Comparison of ENCODE assay signal across 10 mouse cellular contexts in the genomic region with DNA sequence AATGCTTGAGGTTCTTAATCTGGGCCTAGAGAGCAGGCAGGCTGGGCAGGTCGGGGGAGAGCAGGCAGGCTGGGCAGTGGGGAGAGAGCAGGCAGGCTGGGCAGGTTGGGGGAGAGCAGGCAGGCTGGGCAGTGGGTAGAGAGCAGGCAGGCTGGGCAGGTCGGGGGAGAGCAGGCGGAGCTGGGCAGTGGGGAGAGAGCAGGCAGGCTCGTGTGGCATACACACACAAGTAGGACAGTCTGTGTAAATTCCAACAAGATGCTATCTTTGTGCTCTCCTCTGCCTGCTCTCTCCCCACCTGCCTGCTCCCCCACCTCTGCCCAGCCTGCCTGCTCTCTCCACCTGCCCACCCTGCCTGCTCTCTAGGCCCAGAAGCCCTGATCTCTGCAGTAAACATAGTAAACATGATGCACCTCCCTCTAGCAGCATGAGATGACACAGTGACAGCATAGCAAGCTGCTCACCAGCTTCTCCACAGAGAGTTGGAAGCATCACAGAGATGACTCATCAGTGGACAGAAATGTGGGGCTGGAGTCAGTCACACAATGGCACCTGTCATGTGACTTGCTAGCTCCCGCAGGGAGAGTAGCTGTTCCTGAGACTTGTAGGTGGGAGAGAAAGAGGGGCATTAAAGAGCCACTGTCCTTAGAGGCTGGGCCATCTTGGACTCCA.
A peak's percentile ranks its signal among the peaks of the same experiment; 100 is the strongest.
DNase-seq lines count a peak whose midpoint lies in the region; ATAC-seq lines count a peak whose summit lies in the region.
"Had no signal": no experiment of that assay in that cellular context is flagged by ENCODE, and none has a peak within 500 bp of the region (broad histone marks: within the 10 kb centered on the region; RNA-seq: fewer than 3 reads in every experiment).

No protein-coding gene starts in this region.

- no peaks in the 10 kb centered on the region for H3K9me3 ChIP-seq in heart, embryonic 11.5 days (replicated peaks; ENCODE audit: control insufficient read depth, low read length)
- peaks cover 2% of the 10 kb centered on the region; the same call in 1 of the 2 replicates for H3K9me3 ChIP-seq in forebrain, embryonic 16.5 days (ENCODE audit: control insufficient read depth, low read length)
- H3K9me3 ChIP-seq: embryonic facial prominence, embryonic 15.5 days; neural tube, embryonic 13.5 days had no signal

- H3K27ac ChIP-seq in heart, embryonic 11.5 days (ENCODE audit: low read depth, low read length) = no peak overlapping the region
- no peak overlapping the region for H3K27ac ChIP-seq in forebrain, embryonic 16.5 days (ENCODE audit: low read length)
- H3K27ac ChIP-seq: embryonic facial prominence, embryonic 15.5 days; neural tube, embryonic 13.5 days had no signal

- H3K27me3 ChIP-seq in heart, embryonic 11.5 days (ENCODE audit: control insufficient read depth, insufficient read depth, low read length) = no peaks in the 10 kb centered on the region
- no peaks in the 10 kb centered on the region for H3K27me3 ChIP-seq in forebrain, embryonic 16.5 days (replicated peaks; ENCODE audit: control insufficient read depth, insufficient read depth, low read length)
- H3K27me3 ChIP-seq: embryonic facial prominence, embryonic 15.5 days had no signal

- DNase-seq in heart, postnatal 25 days (ENCODE audit: low spot score) = no peak
- peak; percentile 72 for DNase-seq in right cerebral cortex, adult 18-20 months
- DNase-seq in right cerebral cortex, postnatal 14 days = no peak
- DNase-seq in cerebellum, postnatal 14 days = peak; percentile 71 to 79
- DNase-seq in right cerebral cortex, postnatal 25 days = peak; percentile 30
- DNase-seq in ovary, adult 18-20 months (ENCODE audit: low spot score) = no peak

- WGBS in heart, embryonic 11.5 days (ENCODE audit: insufficient replicate concordance) = 43% methylated on average over 5 of the region's 5 CpGs
- WGBS in forebrain, embryonic 16.5 days = 54% methylated on average over 5 of the region's 5 CpGs

- ATAC-seq in heart, embryonic 11.5 days (replicated peaks; ENCODE audit: insufficient number of reproducible peaks, low FRiP score, low TSS enrichment) = 0 out of 2 replicates have a peak, but pooled peaks have one; percentile 26
- ATAC-seq in forebrain, embryonic 16.5 days = no peak

- no peaks in the 10 kb centered on the region for H3K36me3 ChIP-seq in heart, embryonic 11.5 days (ENCODE audit: control insufficient read depth, insufficient read depth, low read length)
- H3K36me3 ChIP-seq in forebrain, embryonic 16.5 days (ENCODE audit: control insufficient read depth, insufficient read depth) = no peaks in the 10 kb centered on the region
- H3K36me3 ChIP-seq: embryonic facial prominence, embryonic 15.5 days; neural tube, embryonic 13.5 days had no signal

- intact Hi-C loops in heart, postnatal 25 days (cut with DNase I) = no loop called here

- H3K4me2 ChIP-seq in heart, embryonic 11.5 days = no peak overlapping the region
- H3K4me2 ChIP-seq in forebrain, embryonic 16.5 days (ENCODE audit: low read length) = no peak overlapping the region
- H3K4me2 ChIP-seq: embryonic facial prominence, embryonic 15.5 days; neural tube, embryonic 13.5 days had no signal

- H3K4me3 ChIP-seq in heart, embryonic 11.5 days (ENCODE audit: low read depth, low read length) = no peak overlapping the region
- no peak overlapping the region for H3K4me3 ChIP-seq in forebrain, embryonic 16.5 days (replicated peaks; ENCODE audit: low read length)
- H3K4me3 ChIP-seq: embryonic facial prominence, embryonic 15.5 days; neural tube, embryonic 13.5 days had no signal

- peaks cover 10% of the 10 kb centered on the region for H3K4me1 ChIP-seq in heart, embryonic 11.5 days (ENCODE audit: control insufficient read depth, insufficient read depth, low read length)
- peaks cover 8% of the 10 kb centered on the region for H3K4me1 ChIP-seq in forebrain, embryonic 16.5 days (replicated peaks; ENCODE audit: control insufficient read depth, insufficient read depth, low read length)
- H3K4me1 ChIP-seq: embryonic facial prominence, embryonic 15.5 days had no signal

- H3K9ac ChIP-seq in heart, embryonic 11.5 days (ENCODE audit: low read depth, low read length) = no peak overlapping the region
- H3K9ac ChIP-seq in forebrain, embryonic 16.5 days (replicated peaks; ENCODE audit: low read depth, low read length) = no peak overlapping the region
- H3K9ac ChIP-seq: embryonic facial prominence, embryonic 15.5 days; neural tube, embryonic 13.5 days had no signal

Comparison
In these comparisons a context has a peak if more than half of its experiments do, and no peak if none do; other contexts are left out.
1. DNase-seq: peak in right cerebral cortex, adult 18-20 months (single experiment), cerebellum, postnatal 14 days (2 of 2) and right cerebral cortex, postnatal 25 days (single experiment); none in heart, postnatal 25 days (single experiment), right cerebral cortex, postnatal 14 days (single experiment) and ovary, adult 18-20 months (single experiment).